Mouse (Mus musculus) T-helper 17 cell (primary cell): ENCODE measurements around the gene Acsl5.

Experiments used
- in situ Hi-C, 2 experiments: fragments of 300-600 bp; cut with MboI, MseI; formaldehyde crosslinking; loops; 1 replicate in 1 of 2; 2 replicates in 1 of 2; pipeline ENCODE4 v1.15.1; 2025; ENCODE audit warnings: high pct_unique_total_duplicates in 2 of 2

Gene Acsl5

GRCm38 (mm10) chr19:55322604-55323003 is 70.9 kb downstream of the Acsl5 start:
- in situ Hi-C loops: no loop called here

GRCm38 (mm10) chr19:55327510-55327909 is 75.8 kb downstream of the Acsl5 start:
- in situ Hi-C loops: no loop called here

GRCm38 (mm10) chr19:55331776-55332175 is 80.0 kb downstream of the Acsl5 start:
- in situ Hi-C loops: loop anchor here (10.0 kb wide), 2 partner anchors 573 to 923 kb away; no protein-coding TSS in a partner anchor

GRCm38 (mm10) chr19:55332641-55333268 is 81.0 kb downstream of the Acsl5 start:
- in situ Hi-C loops: loop anchor here (10.0 kb wide), 2 partner anchors 572 to 922 kb away; no protein-coding TSS in a partner anchor

- in situ Hi-C loops: loop anchor here (10.0 kb wide), 2 partner anchors 569 to 919 kb away; no protein-coding TSS in a partner anchor
Measured at GRCm38 (mm10) chr19:55335881-55336280, 84.1 kb downstream of the Acsl5 start.

GRCm38 (mm10) chr19:55336441-55336840 is 84.7 kb downstream of the Acsl5 start:
- in situ Hi-C loops: loop anchor here (10.0 kb wide), 2 partner anchors 568 to 918 kb away; no protein-coding TSS in a partner anchor

- in situ Hi-C loops: loop anchor here (10.0 kb wide), 2 partner anchors 568 to 918 kb away; no protein-coding TSS in a partner anchor
Measured at GRCm38 (mm10) chr19:55337066-55337465, 85.3 kb downstream of the Acsl5 start.

GRCm38 (mm10) chr19:55337664-55338063 is 85.9 kb downstream of the Acsl5 start:
- in situ Hi-C loops: loop anchor here (10.0 kb wide), 2 partner anchors 567 to 917 kb away; no protein-coding TSS in a partner anchor

- in situ Hi-C loops: loop anchor here in 1 of 2 experiments (5.0 kb wide), 1 partner anchor 57 kb away; no protein-coding TSS in a partner anchor
Measured at GRCm38 (mm10) chr19:55340521-55340920, 88.8 kb downstream of the Acsl5 start.

- in situ Hi-C loops: loop anchor here in 1 of 2 experiments (5.0 kb wide), 1 partner anchor 56 kb away; no protein-coding TSS in a partner anchor
Measured at GRCm38 (mm10) chr19:55341377-55341776, 89.6 kb downstream of the Acsl5 start.

- in situ Hi-C loops: loop anchor here in 1 of 2 experiments (5.0 kb wide), 1 partner anchor 55 kb away; no protein-coding TSS in a partner anchor
Measured at GRCm38 (mm10) chr19:55342423-55342822, 90.7 kb downstream of the Acsl5 start.

- in situ Hi-C loops: loop anchor here in 1 of 2 experiments (5.0 kb wide), 1 partner anchor 54 kb away; no protein-coding TSS in a partner anchor
Measured at GRCm38 (mm10) chr19:55343274-55343673, 91.5 kb downstream of the Acsl5 start.
